Mouse (Mus musculus): ENCODE measurements around the gene Vipr2.

- TF ChIP-seq POLR2A (IDR thresholded peaks at IDR 0.05; ENCODE audit: borderline replicate concordance, low read depth, low read length), result no peak
- TF ChIP-seq CTCF (IDR thresholded peaks at IDR 0.05; ENCODE audit: low read depth, low read length), result no peak
These were observed 69.6 kb downstream of the Vipr2 start for GRCm38 (mm10) chr12:116146996-116147634.
